Mouse (Mus musculus): ENCODE measurements around the gene Itgb3. TPM values are rescaled to one million over a fixed set of nuclear protein-coding genes. Genes with fewer than 3 reads are reported as not detected.

Gene Itgb3
- total RNA-seq, 2 experiments from 2014 or later = 4.8 to 4.9 TPM

- intact Hi-C loops (cut with DNase I) = no loop called here
- DNase-seq = no peak
These were observed 8.4 kb downstream of the Itgb3 start for GRCm38 (mm10) chr11:104616182-104616581.

GRCm38 (mm10) chr11:104618638-104619076 is 10.9 kb downstream of the Itgb3 start:
- DNase-seq = no peak

DNA sequence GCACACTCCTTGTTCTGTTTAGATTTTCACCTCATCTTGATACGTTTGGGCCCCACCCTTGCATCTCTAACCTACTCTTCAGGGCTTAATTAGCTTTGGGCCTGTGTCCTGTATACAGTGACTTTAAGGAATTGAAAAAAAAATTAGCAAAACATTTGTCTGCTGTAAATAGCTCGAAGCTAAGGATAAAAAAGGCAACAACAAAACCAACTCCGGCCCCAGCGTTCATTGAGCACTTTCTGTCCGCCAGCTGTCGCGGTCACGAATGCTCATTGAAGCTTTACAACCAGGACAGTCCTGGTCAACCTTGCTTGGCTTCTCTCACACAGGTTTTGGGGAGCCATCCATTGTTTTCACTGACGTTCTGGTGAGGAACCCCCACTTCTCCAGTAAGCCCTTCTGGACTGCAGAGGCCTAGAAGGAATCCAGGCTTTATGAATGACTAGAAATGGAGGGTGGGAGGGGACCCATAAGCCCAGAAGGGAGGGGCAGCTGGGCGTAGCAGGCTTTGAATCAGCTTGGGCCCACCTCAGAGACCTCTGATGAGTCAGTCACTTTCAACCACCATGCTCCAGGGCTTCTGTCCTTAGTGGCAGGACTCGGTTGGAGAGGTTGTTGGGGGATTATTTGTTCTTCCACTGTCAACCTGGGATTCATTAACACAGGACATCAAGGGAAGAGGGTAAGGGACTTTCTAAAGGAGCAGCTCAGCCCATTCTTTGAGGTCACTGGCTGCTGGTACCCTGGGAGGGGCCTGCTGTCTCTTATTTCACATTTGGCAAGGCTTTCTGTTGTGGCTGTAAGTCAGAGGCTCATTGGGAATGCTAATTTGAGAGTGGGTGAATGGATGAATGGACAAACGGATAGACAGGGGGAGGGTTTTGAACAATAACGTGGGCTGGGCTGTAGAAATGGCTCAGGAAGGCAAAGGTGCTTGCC is 11.6 kb downstream of the Itgb3 start:
- intact Hi-C loops (cut with DNase I) = no loop called here

More at GRCm38 (mm10) chr11:104618638-104619076, 10.9 kb downstream of the Itgb3 start:
- intact Hi-C loops (cut with DNase I) = no loop called here

DNA sequence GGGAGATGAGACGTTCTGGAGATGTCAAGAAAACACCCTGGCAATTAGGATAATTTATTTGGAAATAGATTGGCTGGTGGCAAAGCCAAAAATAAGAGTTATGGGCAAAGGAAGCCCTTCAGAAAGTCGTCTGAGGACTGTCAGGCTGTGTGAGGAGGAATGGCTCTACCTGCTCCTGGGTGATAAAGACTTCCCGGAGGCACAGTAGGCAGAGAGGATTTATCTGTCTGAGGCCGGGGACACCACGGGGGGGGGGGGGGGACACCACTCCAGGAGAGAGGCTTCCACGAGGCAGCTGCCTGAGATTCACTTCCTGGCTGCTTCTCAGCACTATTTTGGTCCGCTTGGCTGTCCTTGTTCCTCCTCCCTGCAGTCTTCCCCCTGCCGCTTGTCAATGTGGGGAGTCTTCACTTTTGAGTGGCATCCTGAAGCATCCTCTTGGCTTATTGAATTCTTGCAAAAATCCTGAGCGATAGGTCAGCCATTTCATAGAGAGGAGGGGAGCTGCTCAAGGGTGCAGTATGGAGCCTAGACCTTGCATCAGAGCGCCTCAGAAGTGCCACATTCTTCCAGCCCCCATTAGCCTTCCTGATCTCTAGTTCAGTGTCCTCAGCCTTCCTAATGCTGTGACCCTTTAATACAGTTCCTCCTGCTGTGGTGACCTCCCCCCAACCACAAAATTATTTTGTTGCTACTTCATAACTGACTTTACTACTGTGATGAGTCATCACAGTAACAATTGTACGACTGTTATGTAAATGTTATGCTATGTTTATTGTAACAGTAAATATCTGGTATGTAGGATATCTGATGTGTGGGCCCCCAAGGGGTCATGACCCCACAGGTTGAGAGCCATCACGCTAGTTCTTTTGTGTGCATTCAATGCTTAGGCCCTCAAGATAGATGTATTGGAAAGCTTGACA is 14.5 kb downstream of the Itgb3 start:
- intact Hi-C loops (cut with DNase I) = no loop called here
- no peak for DNase-seq

More for the DNA sequence above, 11.6 kb downstream of the Itgb3 start:
- DNase-seq = no peak

DNA sequence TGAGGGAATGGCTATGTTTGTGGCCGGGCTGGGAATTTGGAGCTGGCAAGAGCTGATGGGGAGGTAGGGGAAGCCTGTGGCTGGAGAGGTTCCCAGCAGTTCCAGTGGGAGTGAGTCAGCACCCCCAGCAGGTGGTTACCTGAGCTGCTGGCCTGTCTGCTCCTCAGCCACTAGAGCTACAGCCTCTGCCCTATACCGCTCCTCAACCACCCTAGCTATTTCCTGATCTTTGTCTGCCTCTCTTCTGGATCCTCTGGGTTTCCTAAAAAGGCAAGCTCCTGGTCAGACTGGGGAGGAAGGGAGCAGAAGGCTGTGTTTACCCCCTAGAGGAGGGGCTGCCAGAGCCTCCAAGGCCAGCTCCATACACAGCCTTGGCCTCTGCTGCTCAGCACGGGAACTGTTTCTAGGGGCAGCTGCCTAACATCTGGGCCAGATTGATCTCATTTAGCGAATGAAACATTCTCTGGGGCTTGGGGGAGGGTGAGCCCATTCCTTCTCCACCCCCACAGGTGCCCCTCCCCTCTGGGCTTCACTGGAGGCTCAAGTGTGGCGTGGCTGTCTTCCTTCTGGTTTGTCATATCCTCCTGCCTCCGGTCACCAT is 17.1 kb downstream of the Itgb3 start:
- intact Hi-C loops (cut with DNase I) = no loop called here
- peak; percentile 61 to 67 for DNase-seq

DNA sequence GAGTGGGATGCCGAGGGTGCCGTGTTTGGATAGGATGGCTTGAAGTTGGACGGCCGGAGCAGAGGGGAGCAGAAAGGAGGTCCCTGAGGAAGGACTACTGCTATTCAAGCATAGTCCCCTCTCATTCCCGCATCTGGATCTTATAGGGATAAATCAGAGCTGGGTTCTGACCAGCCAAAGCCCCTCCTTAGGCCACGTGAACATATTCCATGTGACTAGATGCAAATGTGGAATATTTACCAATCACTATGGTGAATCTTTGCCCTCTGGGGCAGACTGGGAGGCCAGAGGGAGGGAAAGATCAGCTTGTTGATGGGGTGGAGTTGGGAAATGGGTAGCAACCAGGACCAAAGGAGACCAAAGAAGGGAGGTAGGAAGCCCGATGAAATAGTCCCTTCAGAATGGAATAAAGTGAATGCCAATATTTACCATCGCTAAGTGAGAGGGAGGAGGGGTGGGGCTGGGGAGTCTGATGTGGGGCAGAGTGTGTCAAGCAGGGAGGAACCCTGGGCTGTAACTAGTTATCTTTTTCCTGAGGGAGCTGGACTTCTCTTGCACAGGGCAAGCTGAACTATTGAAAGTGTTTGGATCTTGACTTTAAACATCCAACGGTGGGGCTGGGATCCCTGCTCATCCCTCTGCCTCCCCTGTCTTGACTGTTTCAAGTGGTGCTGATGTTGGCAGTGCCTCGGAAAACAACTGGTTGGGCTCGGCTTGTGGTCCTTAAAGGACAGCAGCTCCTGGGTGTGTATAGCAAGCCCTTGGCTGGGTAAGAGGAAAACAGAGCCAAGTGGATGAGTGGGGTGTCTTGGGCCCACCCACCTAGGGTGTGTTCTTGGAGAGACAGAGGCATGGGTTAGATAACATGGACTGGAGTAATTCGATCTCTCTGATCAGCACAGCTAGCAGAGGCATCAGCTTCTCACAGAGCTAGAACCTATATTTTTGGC is 17.9 kb downstream of the Itgb3 start:
- intact Hi-C loops (cut with DNase I) = no loop called here
- DNase-seq = peak; percentile 61 to 71

DNA sequence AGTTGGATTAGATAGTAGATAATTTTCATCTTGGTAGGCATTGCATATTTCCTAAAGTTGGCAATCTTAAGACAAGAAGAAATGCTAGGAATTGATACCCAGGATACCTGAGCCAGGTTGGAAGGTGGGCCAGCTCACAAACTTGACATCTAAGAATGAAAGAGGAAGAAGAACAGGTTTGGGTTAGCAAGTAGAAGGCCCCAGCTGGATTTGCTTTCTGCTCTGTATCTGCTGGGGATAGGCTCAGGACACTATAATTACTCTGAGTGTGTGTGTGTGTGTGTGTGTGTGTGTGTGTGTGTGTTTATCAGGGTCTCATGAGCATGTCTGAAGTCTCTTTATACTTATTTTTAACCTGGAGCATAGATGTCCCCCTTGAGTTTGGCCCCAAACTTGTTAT is 18.8 kb downstream of the Itgb3 start:
- intact Hi-C loops (cut with DNase I) = no loop called here
- DNase-seq = no peak

DNA sequence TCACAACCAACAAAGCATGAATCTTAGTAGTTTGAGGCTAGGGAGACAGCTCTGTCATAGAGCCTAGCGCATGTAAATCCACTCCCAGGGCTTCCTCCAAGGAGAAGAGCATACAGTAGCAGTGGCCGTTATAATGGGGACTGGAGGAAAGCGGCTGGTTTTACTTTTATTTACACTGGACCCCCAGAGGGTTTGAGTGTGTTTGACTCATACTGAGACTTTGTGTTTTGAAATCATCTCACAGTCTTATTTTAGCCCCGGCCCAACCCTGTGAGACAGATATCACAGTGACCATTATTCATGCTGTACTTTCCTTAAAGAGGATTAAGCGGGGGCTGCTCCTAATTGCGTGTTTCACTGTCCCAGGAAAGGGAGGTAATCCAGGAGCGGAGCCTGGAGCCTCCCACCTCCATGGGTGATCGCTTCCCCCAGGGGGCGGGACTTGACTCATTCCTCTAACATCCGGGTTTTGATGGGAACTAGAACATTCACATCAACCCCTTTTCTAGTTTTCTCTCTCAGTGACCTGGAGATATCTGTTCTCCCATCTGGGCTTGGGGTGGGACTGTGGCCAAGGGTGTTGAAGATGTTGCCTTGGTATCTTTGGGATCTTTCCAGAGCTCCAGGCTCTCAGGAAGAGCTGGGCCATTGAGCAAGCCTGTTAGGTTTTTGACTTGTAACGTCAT is 20.0 kb downstream of the Itgb3 start:
- intact Hi-C loops (cut with DNase I) = no loop called here
- DNase-seq = peak in 1 of 2 experiments; percentile 38

DNA sequence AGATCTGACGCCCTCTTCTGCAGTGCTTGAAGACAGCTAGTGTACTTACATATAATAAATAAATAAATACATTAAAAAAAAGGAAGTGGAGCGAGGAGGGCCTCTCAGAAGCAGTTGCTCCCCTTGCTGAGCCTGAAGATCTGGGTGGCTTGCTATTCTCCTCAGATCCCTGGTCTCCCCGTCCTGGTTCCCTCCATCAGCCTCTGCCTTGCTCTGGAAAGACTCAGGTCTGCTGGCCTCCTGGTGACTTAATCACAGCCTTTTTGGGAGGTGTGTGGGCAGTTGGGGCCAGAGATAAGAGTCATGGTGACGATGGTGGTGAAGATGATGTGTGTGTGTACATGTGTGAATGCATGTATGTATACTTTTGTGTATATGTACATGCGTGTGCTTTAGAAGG is 20.8 kb downstream of the Itgb3 start:
- intact Hi-C loops (cut with DNase I) = no loop called here
- DNase-seq = no peak

DNA sequence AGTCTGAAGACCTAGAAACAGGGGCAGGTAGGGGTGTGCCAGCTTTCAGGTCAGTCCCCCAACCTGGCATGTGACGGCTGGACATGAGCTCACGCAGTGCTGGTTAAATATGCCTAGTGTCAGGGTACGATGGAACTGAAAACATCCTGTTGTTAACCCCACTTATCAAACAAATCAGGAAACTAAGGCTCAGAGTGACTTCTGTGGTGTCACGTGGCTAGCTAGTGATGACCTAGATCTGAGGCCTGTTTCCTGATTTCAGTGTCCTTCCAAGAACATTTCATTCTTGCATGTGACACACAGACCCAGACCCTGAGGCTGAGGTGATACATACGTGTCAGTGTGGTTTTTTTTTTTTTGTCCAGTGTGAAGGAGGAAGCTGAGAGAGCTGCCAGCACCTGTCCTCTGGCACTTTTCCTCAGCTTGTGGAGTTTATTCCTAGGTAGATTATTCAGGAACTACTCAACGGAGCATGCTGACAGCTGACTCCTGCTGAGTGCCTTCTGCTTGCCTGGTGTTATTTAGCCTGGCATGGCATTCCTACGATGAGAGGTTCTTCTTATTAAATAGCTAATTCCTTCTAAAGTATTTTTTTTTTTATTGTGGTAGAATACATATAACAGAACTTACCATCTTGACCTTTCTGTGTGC is 22.5 kb downstream of the Itgb3 start:
- DNase-seq = no peak
- intact Hi-C loops (cut with DNase I) = no loop called here

- DNase-seq = no peak
- intact Hi-C loops (cut with DNase I) = no loop called here
These were observed 23.5 kb downstream of the Itgb3 start for GRCm38 (mm10) chr11:104631306-104631705.

GRCm38 (mm10) chr11:104637010-104637409 is 29.2 kb downstream of the Itgb3 start:
- no peak for DNase-seq
- intact Hi-C loops (cut with DNase I) = no loop called here

DNA sequence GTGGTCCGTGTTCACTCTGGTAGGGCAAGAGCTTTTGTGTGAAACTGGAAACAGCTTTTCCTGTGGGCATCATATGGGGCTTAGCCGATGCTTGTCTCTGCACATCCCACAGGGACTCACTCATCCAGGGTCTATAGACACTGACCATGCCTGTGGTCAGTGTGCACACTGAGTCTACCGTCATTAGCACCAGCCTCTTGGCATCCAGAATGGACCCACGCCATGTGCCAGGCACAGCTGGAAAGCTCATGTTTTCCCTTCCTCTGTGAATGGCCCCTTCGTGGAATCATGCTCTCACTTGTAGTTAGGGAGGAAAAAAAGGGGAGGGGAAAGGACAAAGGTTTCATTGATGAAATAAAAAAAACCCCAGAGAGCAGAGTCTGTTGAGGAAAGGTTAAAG is 30.2 kb downstream of the Itgb3 start:
- DNase-seq = no peak
- intact Hi-C loops (cut with DNase I) = no loop called here

- no peak for DNase-seq
- intact Hi-C loops (cut with DNase I) = no loop called here
These were observed 31.1 kb downstream of the Itgb3 start for GRCm38 (mm10) chr11:104638906-104639305.

DNA sequence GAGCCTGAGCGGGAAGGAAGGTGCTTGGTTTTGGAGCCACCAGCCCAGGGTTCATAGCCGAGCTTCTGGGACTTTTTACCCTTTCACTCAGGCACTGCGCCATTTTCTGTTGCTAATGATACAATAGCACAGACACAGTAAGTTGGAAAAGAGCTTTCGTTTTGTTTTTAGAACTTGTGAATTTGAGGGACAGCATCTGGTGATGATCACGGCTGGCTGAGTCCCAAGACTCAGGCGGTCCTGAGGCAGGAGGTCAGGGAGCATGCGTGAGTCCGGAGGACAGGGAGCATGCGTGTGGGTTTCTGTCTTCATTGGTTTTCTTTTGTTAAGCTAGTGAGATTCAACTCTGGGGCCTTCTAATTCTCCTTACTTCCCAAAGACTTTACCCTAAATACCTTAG is 31.8 kb downstream of the Itgb3 start:
- no peak for DNase-seq
- intact Hi-C loops (cut with DNase I) = no loop called here

- intact Hi-C loops (cut with DNase I) = no loop called here
- no peak for DNase-seq
These were observed 33.1 kb downstream of the Itgb3 start for GRCm38 (mm10) chr11:104640894-104641293.

- intact Hi-C loops (cut with DNase I) = no loop called here
- DNase-seq = no peak
These were observed 35.4 kb downstream of the Itgb3 start for GRCm38 (mm10) chr11:104643236-104643635.

DNA sequence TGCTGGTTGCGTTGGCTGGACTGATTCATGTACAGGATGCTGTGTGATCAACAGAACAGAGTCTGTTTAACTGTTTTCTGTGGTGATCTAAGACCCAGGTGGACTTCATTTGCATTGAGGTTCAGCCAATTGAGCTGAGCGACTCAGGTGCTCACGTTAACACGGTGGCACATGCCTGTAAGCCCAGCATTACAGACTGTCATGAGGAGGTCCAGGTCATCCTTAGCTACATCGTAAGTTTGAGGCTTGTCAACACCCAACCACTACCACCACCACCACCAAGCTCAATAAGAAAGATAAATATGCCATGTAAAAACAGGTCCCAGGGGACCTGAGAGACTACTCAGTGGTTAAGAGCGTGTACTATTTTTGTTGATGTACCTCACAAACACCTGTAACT is 37.6 kb downstream of the Itgb3 start:
- intact Hi-C loops (cut with DNase I) = no loop called here
- DNase-seq = no peak

- DNase-seq = no peak
- intact Hi-C loops (cut with DNase I) = no loop called here
These were observed 38.4 kb downstream of the Itgb3 start for GRCm38 (mm10) chr11:104646173-104646572.
